Mouse (Mus musculus) layer of hippocampus, postnatal 36 days (tissue): Measurements from ENCODE around the gene Styk1. TPM values are rescaled to one million over a fixed set of nuclear protein-coding genes. Genes with fewer than 3 reads are reported as not detected.
A peak's percentile ranks its signal among the peaks of the same experiment; 100 is the strongest.
"Not testable (repeated sequence)": the region's sequence is repeated elsewhere in the genome, so short reads cannot be mapped to it uniquely, and the experiment has no call there.

Experiments
- DNase-seq, 2 experiments: peaks; one replicate each; pipeline ENCODE4 v3.0.0; 2022
- total RNA-seq, 2 experiments: library from RNA; stranded (reverse); gene quantifications; 2 replicates each; pipeline ENCODE4 v1.2.3; 2021

Gene Styk1
- total RNA-seq, 2 experiments from 2014 or later = 0.51 to 0.52 TPM

- peak; percentile 80 to 81 for DNase-seq
Observed at GRCm38 (mm10) chr6:131292991-131293788, 60.2 kb downstream of the Styk1 start, which contains the start of gene Magohb. Gene Magohb, minus strand, starts transcription at chr6:131293244.

- no peak for DNase-seq
Observed at GRCm38 (mm10) chr6:131292276-131292990, 61.0 kb downstream of the Styk1 start.

DNA sequence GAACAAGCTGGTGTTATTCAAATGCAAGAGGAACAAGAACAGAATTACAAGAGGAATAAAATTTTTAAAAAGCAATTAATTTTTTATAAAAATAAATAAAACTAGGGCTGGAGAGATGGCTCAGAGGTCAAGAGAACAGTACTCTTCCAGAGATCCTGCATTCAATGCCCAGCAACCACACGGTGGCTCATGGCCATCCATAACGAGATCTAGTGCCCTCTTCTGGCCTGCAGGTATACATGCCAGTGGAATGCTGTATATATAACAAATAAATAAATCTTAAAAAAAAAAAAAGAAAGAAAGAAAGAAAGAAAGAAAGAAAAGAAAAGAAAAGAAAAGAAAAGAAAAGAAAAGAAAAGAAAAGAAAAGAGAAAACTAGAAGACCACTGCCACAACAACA lies 63.0 kb downstream of the Styk1 start:
- DNase-seq = no peak

DNA sequence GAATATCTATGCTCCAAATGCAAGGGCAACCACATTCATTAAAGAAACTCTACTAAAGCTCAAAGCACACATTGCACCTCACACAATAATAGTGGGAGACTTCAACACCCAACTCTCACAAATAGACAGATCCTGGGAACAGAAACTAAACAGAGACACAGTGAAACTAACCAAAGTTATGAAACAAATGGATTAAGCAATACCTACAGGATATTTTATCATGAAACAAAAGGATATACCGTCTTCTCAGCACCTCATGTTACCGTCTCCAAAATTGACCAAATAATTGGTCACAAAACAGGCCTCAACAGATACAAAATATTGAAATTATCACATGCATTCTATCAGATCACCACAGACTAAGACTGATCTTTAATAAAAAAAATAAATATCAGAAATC lies 75.2 kb downstream of the Styk1 start:
- not testable (repeated sequence) for DNase-seq

GRCm38 (mm10) chr6:131276659-131277058 lies 76.7 kb downstream of the Styk1 start:
- no peak for DNase-seq

GRCm38 (mm10) chr6:131272311-131272710 lies 81.1 kb downstream of the Styk1 start:
- no peak for DNase-seq

GRCm38 (mm10) chr6:131270312-131270711 lies 83.1 kb downstream of the Styk1 start:
- no peak for DNase-seq

GRCm38 (mm10) chr6:131269599-131269998 lies 83.8 kb downstream of the Styk1 start:
- DNase-seq = no peak

- DNase-seq = no peak
Observed at GRCm38 (mm10) chr6:131264175-131264574, 89.2 kb downstream of the Styk1 start.

DNA sequence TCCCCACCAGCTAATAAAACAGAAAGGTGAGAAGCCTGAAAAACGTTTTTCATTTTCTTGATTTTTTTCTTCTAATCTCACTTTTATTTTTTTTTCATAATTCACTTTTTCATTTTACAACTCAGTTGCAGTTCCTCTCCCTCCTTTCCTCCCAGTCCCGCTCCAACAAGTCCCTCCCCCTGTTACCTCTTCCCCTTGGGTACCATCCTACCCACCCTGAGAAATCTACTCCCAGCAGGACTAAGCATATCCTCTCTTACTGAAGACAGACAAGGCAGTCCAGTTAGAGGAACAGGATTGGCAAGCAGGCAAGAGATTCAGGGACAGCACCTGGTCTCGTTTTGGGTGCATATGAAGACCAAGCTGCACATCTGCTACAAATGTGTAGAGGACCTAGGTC lies 90.6 kb downstream of the Styk1 start:
- DNase-seq = no peak

- DNase-seq = no peak
Observed at GRCm38 (mm10) chr6:131262009-131262408, 91.4 kb downstream of the Styk1 start.

Other genes starting within 250 kb of the Styk1 start
- under 1 TPM; 0.62 to 0.63 TPM for gene Klra2, start 106.2 kb downstream of the Styk1 start, total RNA-seq
- gene Magohb, start 60.4 kb downstream of the Styk1 start, total RNA-seq = 10 to 100 TPM in 1 of 2 experiments, 1 to 10 TPM in 1; 9.7 to 14.1 TPM
- 10 to 100 TPM; 41.3 to 42.9 TPM for gene Ybx3, start 34.9 kb upstream of the Styk1 start, total RNA-seq
- not detected for gene 5430401F13Rik, start 132.8 kb upstream of the Styk1 start, total RNA-seq
- gene Gm6619, start 132.8 kb upstream of the Styk1 start, total RNA-seq = not detected